Mouse (Mus musculus) forebrain, embryonic 16.5 days (tissue): ENCODE measurements around the gene Megf6. TPM values are rescaled to one million over a fixed set of nuclear protein-coding genes. Genes with fewer than 3 reads are reported as not detected.

Source experiments
- ATAC-seq: fragments of 200-750 bp; cut with Nextera tagmentation; 2 replicates; pipeline ENCODE4 v1.8.0; 2017; ENCODE audit warnings: mild to moderate bottlenecking, moderate library complexity
- H3K27ac ChIP-seq: fragments of 300-500 bp; sonication (generic); 2 replicates; pipeline ENCODE4 v1.5.1; 2014; ENCODE audit warnings: low read length, control low read depth
- H3K27me3 ChIP-seq: fragments of 300-500 bp; sonication (generic); replicated peaks from 2 replicates; pipeline ENCODE4 v1.6.1; 2014; ENCODE audit warnings: low read length; ENCODE audit not compliant: control insufficient read depth, insufficient read depth
- H3K36me3 ChIP-seq: fragments of 300-500 bp; sonication (generic); 2 replicates; pipeline ENCODE4 v1.6.1; 2014; ENCODE audit not compliant: control insufficient read depth, insufficient read depth
- H3K4me1 ChIP-seq: fragments of 300-500 bp; sonication (generic); replicated peaks from 2 replicates; pipeline ENCODE4 v1.6.1; 2014; ENCODE audit warnings: low read length; ENCODE audit not compliant: control insufficient read depth, insufficient read depth
- H3K4me2 ChIP-seq: fragments of 300-500 bp; sonication (generic); 2 replicates; pipeline ENCODE4 v1.6.1; 2014; ENCODE audit warnings: mild to moderate bottlenecking, low read length, control low read depth
- H3K4me3 ChIP-seq: fragments of 300-500 bp; sonication (generic); replicated peaks from 2 replicates; pipeline ENCODE4 v1.5.1; 2014; ENCODE audit warnings: mild to moderate bottlenecking, low read length, control low read depth
- H3K9ac ChIP-seq: fragments of 300-500 bp; sonication (generic); replicated peaks from 2 replicates; pipeline ENCODE4 v1.6.1; 2014; ENCODE audit warnings: low read depth, low read length, control low read depth
- H3K9me3 ChIP-seq: fragments of 300-500 bp; sonication (generic); 2 replicates; pipeline ENCODE4 v1.6.1; 2016; ENCODE audit warnings: low read length; ENCODE audit not compliant: control insufficient read depth
- WGBS: fragments of 180-500 bp; shearing (Covaris S2); extraction: QIAGEN DNeasy Blood & Tissue Kit; methylation state at CpG from one replicate; pipeline ENCODE4 v1.1.7; 2014; 5-methylcytosine and 5-hydroxymethylcytosine counted together
- polyA plus RNA-seq: library from polyadenylated mRNA; unstranded; fragments of >200 nt; fragmentation: Nextera tagmentation; extraction: Ambion mirVana; gene quantifications from 2 replicates; pipeline ENCODE4 v1.2.1, GENCODE M21; 2015

Gene Megf6
- polyA plus RNA-seq, 1 experiment from 2014 or later: 10.0 TPM

- H3K4me1 ChIP-seq: peaks cover 6% of the 10 kb centered on the region
- H3K4me2 ChIP-seq: no peak overlapping the region
- ATAC-seq: no peak
- H3K4me3 ChIP-seq: no peak overlapping the region
- no peaks in the 10 kb centered on the region for H3K27me3 ChIP-seq
- no peaks in the 10 kb centered on the region for H3K9me3 ChIP-seq
- H3K36me3 ChIP-seq: no peaks in the 10 kb centered on the region
- WGBS: 50% methylated on average over 5 of the region's 5 CpGs
- H3K9ac ChIP-seq: no peak overlapping the region
- H3K27ac ChIP-seq: no peak overlapping the region
These were observed 31.0 kb downstream of the Megf6 start for GRCm38 (mm10) chr4:154201511-154201910.

- H3K27me3 ChIP-seq: no peaks in the 10 kb centered on the region
- no peaks in the 10 kb centered on the region for H3K36me3 ChIP-seq
- no peaks in the 10 kb centered on the region for H3K9me3 ChIP-seq
- no peak overlapping the region for H3K4me2 ChIP-seq
- no peak for ATAC-seq
- no peak overlapping the region for H3K9ac ChIP-seq
- no peak overlapping the region for H3K27ac ChIP-seq
- H3K4me1 ChIP-seq: no peaks in the 10 kb centered on the region
- 68% methylated on average over 7 of the region's 7 CpGs for WGBS
- H3K4me3 ChIP-seq: no peak overlapping the region
These were observed 34.0 kb downstream of the Megf6 start for GRCm38 (mm10) chr4:154204532-154204931.

GRCm38 (mm10) chr4:154205392-154205791, 34.9 kb downstream of the Megf6 start:
- Histone ChIP-seq H3K36me3 (no peaks in the 10 kb centered on the region), H3K4me3 (no peak overlapping the region), H3K4me1 (no peaks in the 10 kb centered on the region), H3K9ac (no peak overlapping the region), H3K9me3 (no peaks in the 10 kb centered on the region), H3K27ac (no peak overlapping the region), H3K4me2 (no peak overlapping the region), H3K27me3 (no peaks in the 10 kb centered on the region)
- ATAC-seq: no peak
- 66% methylated on average over 5 of the region's 5 CpGs for WGBS

- ATAC-seq: peak; percentile 54
- Histone ChIP-seq H3K4me2 (no peak overlapping the region), H3K27ac (no peak overlapping the region), H3K27me3 (no peaks in the 10 kb centered on the region), H3K9me3 (no peaks in the 10 kb centered on the region), H3K4me3 (no peak overlapping the region), H3K4me1 (no peaks in the 10 kb centered on the region), H3K36me3 (no peaks in the 10 kb centered on the region), H3K9ac (no peak overlapping the region)
- 12% methylated on average over 5 of the region's 5 CpGs for WGBS
These were observed 36.7 kb downstream of the Megf6 start for GRCm38 (mm10) chr4:154207261-154207660.

GRCm38 (mm10) chr4:154209054-154209453, 38.5 kb downstream of the Megf6 start:
- Histone ChIP-seq H3K36me3 (no peaks in the 10 kb centered on the region), H3K27ac (no peak overlapping the region), H3K4me3 (no peak overlapping the region), H3K27me3 (no peaks in the 10 kb centered on the region), H3K4me2 (no peak overlapping the region), H3K9ac (no peak overlapping the region), H3K4me1 (no peaks in the 10 kb centered on the region; the same call in 1 of the 2 replicates), H3K9me3 (no peaks in the 10 kb centered on the region)
- no peak for ATAC-seq
- 74% methylated on average over 6 of the region's 6 CpGs for WGBS

- WGBS: 10% methylated on average over 3 of the region's 3 CpGs
- Histone ChIP-seq H3K4me1 (no peaks in the 10 kb centered on the region; the same call in 1 of the 2 replicates), H3K4me2 (no peak overlapping the region)
These were observed 39.3 kb downstream of the Megf6 start for GRCm38 (mm10) chr4:154209825-154210224.

GRCm38 (mm10) chr4:154211459-154211858, 40.9 kb downstream of the Megf6 start:
- Histone ChIP-seq H3K4me3 (no peak overlapping the region), H3K4me1 (no peaks in the 10 kb centered on the region; the same call in 1 of the 2 replicates), H3K9ac (no peak overlapping the region), H3K9me3 (no peaks in the 10 kb centered on the region), H3K36me3 (no peaks in the 10 kb centered on the region), H3K27me3 (no peaks in the 10 kb centered on the region), H3K27ac (no peak overlapping the region), H3K4me2 (no peak overlapping the region)
- ATAC-seq: no peak
- WGBS: 82% methylated on average over 13 of the region's 13 CpGs

More at GRCm38 (mm10) chr4:154209825-154210224, 39.3 kb downstream of the Megf6 start:
- H3K27ac ChIP-seq: no peak overlapping the region
- ATAC-seq: no peak
- H3K27me3 ChIP-seq: no peaks in the 10 kb centered on the region
- no peak overlapping the region for H3K4me3 ChIP-seq
- H3K9ac ChIP-seq: no peak overlapping the region
- H3K9me3 ChIP-seq: no peaks in the 10 kb centered on the region
- H3K36me3 ChIP-seq: no peaks in the 10 kb centered on the region

GRCm38 (mm10) chr4:154213586-154213985, 43.1 kb downstream of the Megf6 start:
- no peaks in the 10 kb centered on the region for H3K36me3 ChIP-seq
- no peak overlapping the region for H3K4me3 ChIP-seq
- no peaks in the 10 kb centered on the region; the same call in 1 of the 2 replicates for H3K4me1 ChIP-seq
- 60% methylated on average over 7 of the region's 7 CpGs for WGBS
- ATAC-seq: no peak
- H3K27me3 ChIP-seq: no peaks in the 10 kb centered on the region
- no peak overlapping the region for H3K4me2 ChIP-seq
- H3K9me3 ChIP-seq: no peaks in the 10 kb centered on the region
- no peak overlapping the region for H3K9ac ChIP-seq
- no peak overlapping the region for H3K27ac ChIP-seq

GRCm38 (mm10) chr4:154214075-154214474, 43.5 kb downstream of the Megf6 start:
- Histone ChIP-seq H3K4me2 (no peak overlapping the region), H3K9ac (no peak overlapping the region), H3K36me3 (no peaks in the 10 kb centered on the region), H3K4me1 (no peaks in the 10 kb centered on the region; the same call in 1 of the 2 replicates), H3K9me3 (no peaks in the 10 kb centered on the region), H3K4me3 (no peak overlapping the region), H3K27ac (no peak overlapping the region), H3K27me3 (no peaks in the 10 kb centered on the region)
- no peak for ATAC-seq
- 23% methylated on average over 5 of the region's 5 CpGs for WGBS
